Mouse (Mus musculus) midbrain, embryonic 14.5 days (tissue): ENCODE results near the gene Pdcd7. TPM values are rescaled to one million over a fixed set of nuclear protein-coding genes. Genes with fewer than 3 reads are reported as not detected.
"Not testable (repeated sequence)": the region's sequence is repeated elsewhere in the genome, so short reads cannot be mapped to it uniquely, and the experiment has no call there.

Source experiments
- ATAC-seq: fragments of 200-750 bp; cut with Nextera tagmentation; 2 replicates; pipeline ENCODE4 v1.8.0; 2017; ENCODE audit warnings: moderate number of reproducible peaks, moderate library complexity; ENCODE audit not compliant: low FRiP score, low TSS enrichment
- DNase-seq: peaks from one replicate; pipeline ENCODE4 v3.0.0-alpha.2; 2015
- H3K27ac ChIP-seq: fragments of 300-500 bp; sonication (generic); replicated peaks from 2 replicates; pipeline ENCODE4 v1.5.1; 2014; ENCODE audit warnings: mild to moderate bottlenecking, low read depth, low read length, moderate library complexity
- H3K27me3 ChIP-seq: fragments of 300-500 bp; sonication (generic); 2 replicates; pipeline ENCODE4 v1.6.1; 2014; ENCODE audit warnings: low read length, control low read depth, mixed read lengths; ENCODE audit not compliant: control insufficient read depth, insufficient read depth
- H3K36me3 ChIP-seq: fragments of 300-500 bp; sonication (generic); 2 replicates; pipeline ENCODE4 v1.6.1; 2014; ENCODE audit warnings: low read length, control low read depth; ENCODE audit not compliant: control insufficient read depth, insufficient read depth
- H3K4me1 ChIP-seq: fragments of 300-500 bp; sonication (generic); 2 replicates; pipeline ENCODE4 v1.6.1; 2014; ENCODE audit warnings: mild to moderate bottlenecking, antibody characterized with exemption, low read length, control low read depth; ENCODE audit not compliant: control insufficient read depth, insufficient read depth
- H3K4me2 ChIP-seq: fragments of 300-500 bp; sonication (generic); 2 replicates; pipeline ENCODE4 v1.6.1; 2014; ENCODE audit warnings: mild to moderate bottlenecking, low read length, moderate library complexity
- H3K4me3 ChIP-seq: fragments of 300-500 bp; sonication (generic); replicated peaks from 2 replicates; pipeline ENCODE4 v1.5.1; 2014; ENCODE audit warnings: low read depth, low read length
- H3K9ac ChIP-seq: fragments of 300-500 bp; sonication (generic); replicated peaks from 2 replicates; pipeline ENCODE4 v1.6.1; 2014; ENCODE audit warnings: mild to moderate bottlenecking, low read length, moderate library complexity
- H3K9me3 ChIP-seq: fragments of 300-500 bp; sonication (generic); 2 replicates; pipeline ENCODE4 v1.6.1; 2016; ENCODE audit warnings: low read length, control low read depth, mixed read lengths; ENCODE audit not compliant: control insufficient read depth
- WGBS: fragments of 180-500 bp; shearing (Covaris S2); extraction: QIAGEN DNeasy Blood & Tissue Kit; methylation state at CpG from one replicate; pipeline ENCODE4 v1.1.7; 2014; 5-methylcytosine and 5-hydroxymethylcytosine counted together
- polyA plus RNA-seq: library from polyadenylated mRNA; unstranded; fragments of >200 nt; fragmentation: Nextera tagmentation; extraction: Ambion mirVana; gene quantifications from 2 replicates; pipeline ENCODE4 v1.2.1, GENCODE M21; 2014

Gene Pdcd7
- polyA plus RNA-seq, 1 experiment from 2014 or later, result 10.1 TPM

DNA sequence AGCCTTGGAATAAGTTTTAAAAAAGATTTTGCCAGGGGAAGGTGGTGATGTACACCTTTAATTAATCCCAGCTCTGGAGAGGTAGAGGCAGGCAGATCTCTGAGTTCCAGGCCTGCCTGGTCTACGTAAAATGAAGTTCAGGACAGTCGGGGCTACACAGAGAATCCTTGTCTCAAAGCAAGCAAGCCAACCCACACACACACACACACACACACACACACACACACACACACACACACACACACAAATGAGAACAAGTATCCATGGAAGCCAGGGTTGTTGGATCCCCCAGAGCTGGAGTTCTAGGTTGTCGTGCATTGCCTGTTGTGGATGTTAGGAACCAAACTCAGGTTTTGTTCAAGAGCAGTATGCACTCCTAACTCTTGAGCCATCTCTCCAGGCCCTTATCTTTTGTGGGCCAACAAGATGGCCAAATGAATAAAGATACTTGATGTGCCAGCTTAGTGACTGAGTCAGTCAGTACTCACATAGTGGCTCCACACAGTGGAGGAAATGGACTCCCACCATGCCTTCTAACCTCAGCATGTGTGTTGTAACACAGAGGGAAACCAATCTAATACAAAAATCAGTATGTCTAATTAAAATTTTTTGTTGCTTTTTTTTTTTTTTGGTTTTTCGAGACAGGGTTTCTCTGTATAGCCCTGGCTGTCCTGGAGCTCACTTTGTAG lies 33.1 kb upstream of the Pdcd7 start:
- Histone ChIP-seq H3K4me2 (no peak overlapping the region), H3K36me3 (peaks cover 72% of the 10 kb centered on the region), H3K9ac (no peak overlapping the region), H3K4me3 (no peak overlapping the region), H3K27ac (no peak overlapping the region), H3K9me3 (no peaks in the 10 kb centered on the region), H3K4me1 (no peaks in the 10 kb centered on the region), H3K27me3 (no peaks in the 10 kb centered on the region)
- peak; percentile 3 for DNase-seq
- ATAC-seq, result no peak
- 95% methylated on average over 4 of the region's 4 CpGs for WGBS

DNA sequence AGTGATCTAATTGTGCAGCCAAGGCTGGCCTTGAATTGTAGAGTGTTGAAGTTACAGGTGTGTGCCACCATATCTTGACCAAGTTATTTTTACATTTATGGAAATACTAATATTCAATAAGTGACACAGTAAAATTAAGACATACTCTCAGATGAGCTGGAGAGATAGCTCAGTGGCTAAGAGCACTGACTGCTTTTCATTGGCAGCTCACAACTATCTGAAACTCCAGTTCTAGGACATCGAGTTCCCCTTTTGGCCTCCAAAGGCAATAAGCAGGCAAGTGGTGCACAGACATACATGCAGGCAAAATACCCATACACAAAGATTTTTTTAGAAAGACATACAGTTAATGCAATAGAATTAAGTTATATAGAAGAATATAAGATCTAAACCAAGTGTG lies 32.1 kb upstream of the Pdcd7 start:
- no peak for DNase-seq
- Histone ChIP-seq H3K36me3 (peaks cover 71% of the 10 kb centered on the region), H3K9ac (no peak overlapping the region), H3K4me2 (no peak overlapping the region), H3K27ac (no peak overlapping the region), H3K9me3 (no peaks in the 10 kb centered on the region), H3K4me1 (no peaks in the 10 kb centered on the region), H3K27me3 (no peaks in the 10 kb centered on the region), H3K4me3 (no peak overlapping the region)
- WGBS, result 96% methylated on average over 1 of the region's 1 CpGs
- no peak for ATAC-seq

DNA sequence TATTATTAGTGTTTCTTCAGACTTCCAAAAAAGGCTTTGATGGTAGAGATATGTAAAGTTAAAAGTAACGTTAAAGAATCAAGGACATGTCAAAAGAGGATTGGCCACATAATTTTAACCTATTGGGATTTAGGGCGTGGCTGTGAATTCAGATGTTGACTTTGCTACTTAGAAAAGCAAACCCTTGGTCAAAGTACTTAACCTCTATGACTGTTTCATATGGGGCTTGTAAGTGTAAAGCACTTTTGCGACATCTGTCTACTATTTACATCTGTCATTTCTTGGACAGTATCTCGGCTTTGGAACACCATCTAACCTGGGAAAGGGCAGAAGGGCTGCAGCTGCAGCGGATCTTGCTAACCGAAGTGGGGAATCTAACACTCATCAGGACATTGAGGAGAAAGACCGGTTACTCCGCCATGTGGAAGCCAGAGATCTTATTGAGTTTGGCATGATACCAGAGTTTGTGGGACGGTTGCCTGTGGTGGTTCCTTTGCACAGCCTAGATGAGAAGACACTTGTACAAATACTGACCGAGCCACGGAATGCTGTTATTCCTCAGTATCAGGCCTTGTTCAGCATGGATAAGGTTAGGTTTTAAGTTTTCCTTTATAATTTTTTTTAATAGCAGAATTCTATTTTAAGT lies 23.5 kb upstream of the Pdcd7 start:
- peaks cover 82% of the 10 kb centered on the region for H3K36me3 ChIP-seq
- H3K4me2 ChIP-seq, result no peak overlapping the region
- H3K9ac ChIP-seq, result no peak overlapping the region
- no peaks in the 10 kb centered on the region for H3K27me3 ChIP-seq
- H3K4me3 ChIP-seq, result no peak overlapping the region
- DNase-seq (no peak), ATAC-seq (no peak)
- H3K27ac ChIP-seq, result no peak overlapping the region
- no peaks in the 10 kb centered on the region for H3K4me1 ChIP-seq
- 94% methylated on average over 11 of the region's 11 CpGs for WGBS
- no peaks in the 10 kb centered on the region for H3K9me3 ChIP-seq

DNA sequence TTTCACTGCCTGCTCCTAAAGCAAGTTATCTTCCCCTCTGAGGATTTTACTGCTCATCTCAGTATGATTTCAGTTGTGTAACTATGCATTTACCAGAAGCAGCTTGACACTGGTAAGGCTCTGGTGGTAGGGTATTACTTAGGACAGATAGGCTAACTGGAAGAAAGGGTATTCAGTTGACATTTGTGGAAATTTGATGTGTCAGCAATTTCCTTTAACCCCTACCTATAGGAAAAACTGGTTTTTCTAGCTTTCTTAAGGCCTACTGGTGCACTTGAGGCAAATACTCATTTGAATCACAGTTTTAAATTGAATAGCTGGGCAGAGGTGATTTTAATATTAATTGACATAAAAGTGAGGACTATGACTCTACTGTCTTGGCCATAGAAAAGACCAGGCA lies 19.9 kb upstream of the Pdcd7 start:
- Histone ChIP-seq H3K4me2 (no peak overlapping the region), H3K27me3 (no peaks in the 10 kb centered on the region), H3K27ac (no peak overlapping the region), H3K4me1 (no peaks in the 10 kb centered on the region), H3K4me3 (no peak overlapping the region), H3K9ac (no peak overlapping the region), H3K9me3 (no peaks in the 10 kb centered on the region), H3K36me3 (peaks cover 84% of the 10 kb centered on the region)
- no peak for DNase-seq
- no peak for ATAC-seq

DNA sequence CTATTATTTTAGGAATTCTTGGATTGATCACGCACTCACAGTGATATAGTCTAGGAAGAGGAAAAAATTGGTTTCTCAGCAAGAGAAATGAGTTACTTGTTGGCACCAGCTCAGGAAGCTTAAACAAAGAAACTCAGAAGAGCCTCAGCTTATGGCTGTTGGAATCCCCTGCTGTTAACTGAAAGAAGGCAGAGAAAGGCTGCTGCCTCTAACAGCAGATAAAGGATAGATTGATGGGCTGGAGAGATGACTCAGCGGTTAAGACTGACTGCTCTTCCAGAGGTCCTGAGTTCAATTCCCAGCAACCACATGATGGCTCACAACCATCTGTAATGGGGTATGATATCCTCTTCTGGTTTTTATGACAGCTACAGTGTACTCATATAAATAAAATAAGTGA lies 18.5 kb upstream of the Pdcd7 start:
- ATAC-seq (no peak), DNase-seq (no peak)
- Histone ChIP-seq H3K9me3 (no peaks in the 10 kb centered on the region), H3K4me2 (no peak overlapping the region), H3K27ac (no peak overlapping the region), H3K36me3 (peaks cover 78% of the 10 kb centered on the region), H3K27me3 (no peaks in the 10 kb centered on the region), H3K4me3 (no peak overlapping the region), H3K4me1 (no peaks in the 10 kb centered on the region), H3K9ac (no peak overlapping the region)
- 97% methylated on average over 2 of the region's 2 CpGs for WGBS

DNA sequence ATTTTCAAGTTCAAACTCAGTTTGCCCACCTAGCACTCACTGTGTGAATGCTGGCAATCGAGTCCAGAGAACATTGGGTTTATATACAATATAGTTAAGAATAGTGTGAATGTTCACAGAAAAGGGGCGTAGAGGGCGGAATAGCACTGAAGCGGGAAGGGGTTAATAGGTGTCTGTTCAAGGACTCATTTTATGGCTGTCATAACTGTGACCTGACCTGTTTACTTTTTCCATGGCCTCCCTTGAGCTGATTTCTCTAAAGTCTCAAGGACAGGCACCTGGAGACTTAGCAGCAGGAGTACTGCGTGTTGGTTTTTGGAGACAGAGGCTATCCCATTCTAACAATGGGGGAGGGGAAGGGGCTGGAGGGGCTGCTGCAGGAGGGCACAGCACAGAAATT lies 11.9 kb upstream of the Pdcd7 start:
- H3K4me1 ChIP-seq, result no peaks in the 10 kb centered on the region
- no peak overlapping the region for H3K9ac ChIP-seq
- no peaks in the 10 kb centered on the region for H3K27me3 ChIP-seq
- no peak overlapping the region for H3K27ac ChIP-seq
- no peak overlapping the region for H3K4me3 ChIP-seq
- ATAC-seq, result no peak
- peaks cover 20% of the 10 kb centered on the region for H3K36me3 ChIP-seq
- no peaks in the 10 kb centered on the region for H3K9me3 ChIP-seq
- 88% methylated on average over 5 of the region's 5 CpGs for WGBS
- H3K4me2 ChIP-seq, result no peak overlapping the region
- no peak for DNase-seq

DNA sequence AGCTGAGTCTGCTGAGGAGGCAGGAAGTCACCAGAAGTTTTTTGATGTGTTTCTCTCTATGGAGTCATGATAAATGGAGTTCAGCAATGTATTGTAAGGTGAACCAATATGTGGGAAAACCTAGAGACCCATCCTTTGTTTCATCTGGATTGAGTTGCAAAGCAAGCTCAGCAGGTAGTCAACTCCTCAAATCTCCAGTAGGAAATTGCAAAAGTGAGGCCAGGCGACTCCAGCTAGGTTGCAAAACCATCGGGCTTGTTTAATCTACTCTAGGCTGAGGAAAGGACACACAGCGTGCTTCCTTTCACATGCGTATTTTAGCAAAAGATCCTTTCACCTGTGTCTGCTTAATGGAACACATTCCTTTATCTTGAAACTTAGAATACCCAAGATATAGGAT lies 6.8 kb upstream of the Pdcd7 start:
- Histone ChIP-seq H3K4me3 (no peak overlapping the region), H3K27ac (no peak overlapping the region), H3K9ac (no peak overlapping the region), H3K36me3 (no peaks in the 10 kb centered on the region), H3K4me1 (no peaks in the 10 kb centered on the region), H3K27me3 (no peaks in the 10 kb centered on the region), H3K4me2 (no peak overlapping the region), H3K9me3 (no peaks in the 10 kb centered on the region)
- ATAC-seq, result no peak
- DNase-seq, result no peak
- WGBS, result 83% methylated on average over 4 of the region's 4 CpGs

DNA sequence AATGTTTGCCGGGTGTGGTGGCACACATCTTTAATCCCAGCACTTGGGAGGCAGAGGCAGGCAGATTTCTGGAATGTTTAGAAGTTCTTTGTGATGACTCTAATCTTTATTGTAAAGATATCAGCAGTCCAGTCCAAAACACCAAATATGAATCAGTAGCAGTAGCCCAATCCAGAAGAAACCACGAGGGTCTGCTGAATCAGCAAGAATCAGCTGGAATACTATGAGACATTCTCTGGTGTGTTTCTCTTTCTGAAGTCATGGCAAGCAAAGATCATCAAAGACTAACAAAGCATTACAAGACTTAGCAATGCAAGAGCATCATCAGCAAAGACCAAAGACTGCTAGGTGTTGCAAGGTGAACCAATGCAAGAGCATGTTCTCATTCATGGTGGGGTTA lies 5.5 kb upstream of the Pdcd7 start:
- Histone ChIP-seq H3K4me3 (no peak overlapping the region), H3K4me2 (no peak overlapping the region), H3K27ac (no peak overlapping the region), H3K9ac (no peak overlapping the region), H3K4me1 (no peaks in the 10 kb centered on the region), H3K27me3 (no peaks in the 10 kb centered on the region), H3K36me3 (no peaks in the 10 kb centered on the region), H3K9me3 (no peaks in the 10 kb centered on the region)
- ATAC-seq, result no peak
- WGBS, result 88% methylated on average over 2 of the region's 2 CpGs
- DNase-seq, result no peak

DNA sequence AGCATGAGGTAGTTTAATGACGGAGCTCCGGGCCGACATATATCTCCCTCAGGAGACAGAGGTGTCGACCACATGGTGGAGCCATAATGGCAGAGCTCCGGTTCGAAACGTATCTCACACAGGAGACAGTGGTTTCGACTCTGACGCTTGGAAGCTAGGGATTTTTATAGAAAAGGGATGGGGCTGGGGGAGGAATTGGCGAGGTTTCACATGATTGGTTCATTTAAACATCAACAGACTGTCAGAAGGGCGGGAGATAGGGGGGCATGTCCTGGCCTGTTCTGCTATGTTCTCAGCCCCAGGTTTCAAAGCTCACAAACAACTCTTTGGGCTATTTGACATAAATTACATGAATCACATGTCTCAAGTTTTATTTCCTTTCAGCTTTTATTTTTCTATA lies 465 bp upstream of the Pdcd7 start:
- Histone ChIP-seq H3K4me2 (peak overlapping the region; percentile 95), H3K9ac (peak overlapping the region; percentile 93), H3K27ac (peak overlapping the region; percentile 93), H3K4me3 (peak overlapping the region; percentile 96), H3K4me1 (peaks cover 11% of the 10 kb centered on the region)
- 66% methylated on average over 11 of the region's 11 CpGs for WGBS
- peak; percentile 7 for DNase-seq
- not testable (repeated sequence) for H3K27me3 ChIP-seq, H3K36me3 ChIP-seq, H3K9me3 ChIP-seq, ATAC-seq
